Mouse (Mus musculus) midbrain, embryonic 15.5 days (tissue): ENCODE results near the gene G6pc3. TPM values are rescaled to one million over a fixed set of nuclear protein-coding genes. Genes with fewer than 3 reads are reported as not detected.

Source experiments
- ATAC-seq: fragments of 200-750 bp; cut with Nextera tagmentation; replicated peaks from 2 replicates; pipeline ENCODE4 v1.8.0; 2017; ENCODE audit warnings: moderate TSS enrichment
- H3K27ac ChIP-seq: fragments of 300-500 bp; sonication (generic); 2 replicates; pipeline ENCODE4 v1.5.1; 2015; ENCODE audit warnings: mild to moderate bottlenecking, inconsistent platforms
- H3K27me3 ChIP-seq: fragments of 300-500 bp; sonication (generic); replicated peaks from 2 replicates; pipeline ENCODE4 v1.6.1; 2015; ENCODE audit warnings: inconsistent platforms
- H3K36me3 ChIP-seq: fragments of 300-500 bp; sonication (generic); replicated peaks from 2 replicates; pipeline ENCODE4 v1.6.1; 2015; ENCODE audit warnings: inconsistent platforms
- H3K4me1 ChIP-seq: fragments of 300-500 bp; sonication (generic); 2 replicates; pipeline ENCODE4 v1.6.1; 2015; ENCODE audit warnings: inconsistent platforms
- H3K4me2 ChIP-seq: fragments of 300-500 bp; sonication (generic); 2 replicates; pipeline ENCODE4 v1.6.1; 2015; ENCODE audit warnings: inconsistent platforms, mild to moderate bottlenecking, moderate library complexity
- H3K4me3 ChIP-seq: fragments of 300-500 bp; sonication (generic); 2 replicates; pipeline ENCODE4 v1.5.1; 2015; ENCODE audit warnings: mild to moderate bottlenecking, inconsistent platforms
- H3K9ac ChIP-seq: fragments of 300-500 bp; sonication (generic); 2 replicates; pipeline ENCODE4 v1.6.1; 2015; ENCODE audit warnings: mild to moderate bottlenecking, inconsistent platforms
- H3K9me3 ChIP-seq: fragments of 300-500 bp; sonication (generic); 2 replicates; pipeline ENCODE4 v1.6.1; 2016; ENCODE audit warnings: inconsistent platforms
- WGBS: fragments of 180-500 bp; shearing (Covaris S2); methylation state at CpG from one replicate; pipeline ENCODE4 v1.1.7; 2015; ENCODE audit warnings: mixed read lengths; 5-methylcytosine and 5-hydroxymethylcytosine counted together
- polyA plus RNA-seq: library from polyadenylated mRNA; unstranded; fragments of >200 nt; fragmentation: Nextera tagmentation; extraction: Ambion mirVana; gene quantifications from 2 replicates; pipeline ENCODE4 v1.2.1, GENCODE M21; 2015

G6pc3 gene
- polyA plus RNA-seq, 1 experiment from 2014 or later, result 43.3 TPM

DNA sequence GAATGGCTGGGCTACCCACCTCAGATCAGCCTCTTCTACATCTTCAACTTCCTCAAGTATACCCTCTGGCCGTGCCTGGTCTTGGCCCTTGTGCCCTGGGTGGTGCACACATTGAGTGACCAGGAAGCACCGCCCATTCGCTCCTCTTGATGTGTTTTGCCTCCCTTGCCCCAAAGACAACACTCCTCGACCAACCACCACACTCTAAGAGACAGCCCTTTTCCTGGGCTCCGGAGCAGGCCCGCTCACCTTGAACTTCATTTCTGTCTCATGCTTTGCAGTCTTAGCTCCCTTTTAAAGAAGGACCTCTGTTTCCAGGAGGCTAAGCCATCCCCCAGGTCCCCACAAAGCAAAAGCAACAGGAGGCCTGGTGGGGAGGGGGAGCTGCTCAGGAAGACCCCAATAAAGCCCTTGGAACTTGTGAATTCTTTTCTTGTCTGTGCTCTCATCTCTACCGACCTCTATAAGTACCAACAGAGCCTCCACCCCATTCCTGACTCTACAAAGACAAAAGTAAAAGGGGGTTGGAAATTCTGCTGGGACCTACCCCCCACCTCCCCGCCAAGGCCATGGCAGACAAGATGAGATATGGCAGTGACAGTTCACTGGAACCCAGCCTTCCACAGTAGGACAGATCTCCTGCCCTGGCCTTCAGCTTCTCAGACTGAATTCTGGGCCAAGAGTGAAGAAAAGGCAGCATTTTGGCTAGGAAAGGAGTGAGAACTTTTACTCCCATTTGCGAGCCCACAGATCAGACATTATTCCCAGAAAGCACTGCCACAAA lies 4.4 kb downstream of the G6pc3 start:
- no peaks in the 10 kb centered on the region for H3K9me3 ChIP-seq
- peaks cover 22% of the 10 kb centered on the region for H3K4me1 ChIP-seq
- no peak overlapping the region for H3K9ac ChIP-seq
- H3K27ac ChIP-seq, result no peak overlapping the region
- no peak overlapping the region for H3K4me3 ChIP-seq
- WGBS, result 89% methylated on average over 9 of the region's 9 CpGs
- H3K4me2 ChIP-seq, result no peak overlapping the region
- ATAC-seq, result no peak
- H3K36me3 ChIP-seq, result peaks cover 39% of the 10 kb centered on the region
- no peaks in the 10 kb centered on the region for H3K27me3 ChIP-seq

- no peak overlapping the region for H3K27ac ChIP-seq
- H3K4me2 ChIP-seq, result no peak overlapping the region
- no peaks in the 10 kb centered on the region for H3K9me3 ChIP-seq
- no peak overlapping the region for H3K4me3 ChIP-seq
- H3K27me3 ChIP-seq, result no peaks in the 10 kb centered on the region
- WGBS, result 88% methylated on average over 21 of the region's 21 CpGs
- ATAC-seq, result no peak
- H3K4me1 ChIP-seq, result peaks cover 4% of the 10 kb centered on the region
- no peak overlapping the region for H3K9ac ChIP-seq
- peaks cover 48% of the 10 kb centered on the region for H3K36me3 ChIP-seq
Measured at GRCm38 (mm10) chr11:102196018-102196797, 6.8 kb downstream of the G6pc3 start.

- H3K4me3 ChIP-seq, result no peak overlapping the region
- no peaks in the 10 kb centered on the region for H3K27me3 ChIP-seq
- WGBS, result 73% methylated on average over 6 of the region's 6 CpGs
- no peak overlapping the region for H3K4me2 ChIP-seq
- no peak overlapping the region for H3K9ac ChIP-seq
- peaks cover 47% of the 10 kb centered on the region for H3K36me3 ChIP-seq
- no peak overlapping the region for H3K27ac ChIP-seq
- H3K4me1 ChIP-seq, result no peaks in the 10 kb centered on the region
- no peaks in the 10 kb centered on the region for H3K9me3 ChIP-seq
- no peak for ATAC-seq
Measured at GRCm38 (mm10) chr11:102198245-102198644, 8.8 kb downstream of the G6pc3 start.

- no peaks in the 10 kb centered on the region for H3K9me3 ChIP-seq
- no peak overlapping the region for H3K9ac ChIP-seq
- peaks cover 51% of the 10 kb centered on the region for H3K36me3 ChIP-seq
- H3K4me2 ChIP-seq, result no peak overlapping the region
- no peaks in the 10 kb centered on the region for H3K27me3 ChIP-seq
- WGBS, result 89% methylated on average over 9 of the region's 9 CpGs
- no peaks in the 10 kb centered on the region for H3K4me1 ChIP-seq
- ATAC-seq, result no peak
- no peak overlapping the region for H3K27ac ChIP-seq
- no peak overlapping the region for H3K4me3 ChIP-seq
Measured at GRCm38 (mm10) chr11:102199856-102200255, 10.4 kb downstream of the G6pc3 start.

GRCm38 (mm10) chr11:102201408-102201821 lies 12.0 kb downstream of the G6pc3 start:
- no peak overlapping the region for H3K9ac ChIP-seq

GRCm38 (mm10) chr11:102206481-102206880 lies 17.1 kb downstream of the G6pc3 start:
- Histone ChIP-seq H3K4me2 (no peak overlapping the region), H3K27me3 (no peaks in the 10 kb centered on the region), H3K9me3 (no peaks in the 10 kb centered on the region), H3K36me3 (peaks cover 16% of the 10 kb centered on the region; the same call in 1 of the 2 replicates), H3K4me3 (no peak overlapping the region), H3K27ac (no peak overlapping the region), H3K4me1 (peaks cover 32% of the 10 kb centered on the region), H3K9ac (no peak overlapping the region)
- 65% methylated on average over 30 of the region's 30 CpGs for WGBS
- no peak for ATAC-seq

More at GRCm38 (mm10) chr11:102201408-102201821, 12.0 kb downstream of the G6pc3 start:
- H3K4me2 ChIP-seq, result no peak overlapping the region
- no peaks in the 10 kb centered on the region for H3K4me1 ChIP-seq
- no peak for ATAC-seq
- peaks cover 41% of the 10 kb centered on the region for H3K36me3 ChIP-seq
- H3K4me3 ChIP-seq, result no peak overlapping the region
- H3K9me3 ChIP-seq, result no peaks in the 10 kb centered on the region
- WGBS, result 82% methylated on average over 12 of the region's 12 CpGs
- no peaks in the 10 kb centered on the region for H3K27me3 ChIP-seq
- no peak overlapping the region for H3K27ac ChIP-seq

GRCm38 (mm10) chr11:102207825-102208777 lies 18.7 kb downstream of the G6pc3 start:
- no peak for ATAC-seq
- Histone ChIP-seq H3K9ac (no peak overlapping the region), H3K9me3 (no peaks in the 10 kb centered on the region), H3K27me3 (no peaks in the 10 kb centered on the region), H3K36me3 (peaks cover 16% of the 10 kb centered on the region; the same call in 1 of the 2 replicates), H3K4me3 (no peak overlapping the region), H3K4me1 (peaks cover 40% of the 10 kb centered on the region), H3K4me2 (no peak overlapping the region), H3K27ac (peak overlapping the region; percentile 56)
- WGBS, result 23% methylated on average over 11 of the region's 11 CpGs

GRCm38 (mm10) chr11:102208846-102209245 lies 19.4 kb downstream of the G6pc3 start:
- H3K4me2 ChIP-seq, result no peak overlapping the region
- no peaks in the 10 kb centered on the region for H3K9me3 ChIP-seq
- H3K27ac ChIP-seq, result 0 out of 2 replicates have a peak overlapping the region, but pooled peaks have one; percentile 56
- 27% methylated on average over 3 of the region's 4 CpGs for WGBS
- no peak for ATAC-seq
- no peak overlapping the region for H3K9ac ChIP-seq
- H3K36me3 ChIP-seq, result peaks cover 12% of the 10 kb centered on the region; the same call in 1 of the 2 replicates
- H3K27me3 ChIP-seq, result no peaks in the 10 kb centered on the region
- H3K4me1 ChIP-seq, result peaks cover 44% of the 10 kb centered on the region
- no peak overlapping the region for H3K4me3 ChIP-seq

- no peaks in the 10 kb centered on the region for H3K27me3 ChIP-seq
- H3K27ac ChIP-seq, result 0 out of 2 replicates have a peak overlapping the region, but pooled peaks have one; percentile 4
- no peak overlapping the region for H3K9ac ChIP-seq
- no peak overlapping the region for H3K4me3 ChIP-seq
- H3K9me3 ChIP-seq, result no peaks in the 10 kb centered on the region
- H3K4me1 ChIP-seq, result peaks cover 52% of the 10 kb centered on the region
- H3K4me2 ChIP-seq, result no peak overlapping the region
- WGBS, result 38% methylated on average over 2 of the region's 2 CpGs
- H3K36me3 ChIP-seq, result peaks cover 6% of the 10 kb centered on the region; the same call in 1 of the 2 replicates
- no peak for ATAC-seq
Measured at GRCm38 (mm10) chr11:102209742-102210141, 20.3 kb downstream of the G6pc3 start.

DNA sequence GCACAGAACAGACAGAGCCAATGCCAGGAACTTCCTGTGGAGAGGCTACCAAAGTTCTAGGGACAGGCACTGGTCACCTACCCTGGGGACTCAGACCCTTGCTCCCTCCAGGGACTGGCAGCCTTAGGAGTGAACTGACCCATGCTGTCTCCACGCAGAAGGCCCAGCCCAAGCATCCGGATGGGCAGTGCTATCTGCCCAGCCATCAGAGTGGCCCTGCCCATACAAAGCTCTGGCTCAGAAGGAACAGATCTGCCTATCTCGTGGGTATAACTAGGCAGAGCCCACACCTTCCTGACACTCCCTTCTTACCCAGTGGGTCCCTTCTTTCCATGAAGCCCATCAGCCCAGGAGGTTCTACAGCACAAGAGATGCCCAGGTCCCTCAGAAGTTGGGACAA lies 20.8 kb downstream of the G6pc3 start:
- Histone ChIP-seq H3K27me3 (no peaks in the 10 kb centered on the region), H3K4me1 (peaks cover 56% of the 10 kb centered on the region), H3K9ac (no peak overlapping the region), H3K36me3 (peaks cover 6% of the 10 kb centered on the region; the same call in 1 of the 2 replicates), H3K4me3 (no peak overlapping the region), H3K9me3 (no peaks in the 10 kb centered on the region), H3K4me2 (no peak overlapping the region), H3K27ac (no peak overlapping the region)
- WGBS, result 63% methylated on average over 3 of the region's 3 CpGs
- ATAC-seq, result no peak

DNA sequence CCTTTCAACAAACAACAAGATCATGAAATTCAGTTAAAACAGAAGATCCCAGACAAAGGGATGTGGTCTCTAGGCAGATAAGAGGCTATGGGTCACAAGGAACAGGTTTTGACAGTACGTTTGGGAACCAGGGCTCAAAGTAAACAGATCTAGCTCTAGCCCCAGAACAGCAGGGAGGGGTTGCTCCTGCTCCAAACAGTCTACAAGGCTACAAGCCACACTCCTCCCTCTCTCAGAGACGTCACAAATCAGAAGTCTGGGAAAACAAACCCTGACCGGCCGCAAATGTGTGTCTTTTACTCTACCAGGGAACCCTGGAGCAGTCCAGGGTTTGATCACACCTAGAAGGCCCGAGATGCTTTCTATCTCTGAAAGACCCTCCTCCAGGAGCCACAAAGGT lies 21.6 kb downstream of the G6pc3 start:
- no peak overlapping the region for H3K9ac ChIP-seq
- H3K4me1 ChIP-seq, result peaks cover 65% of the 10 kb centered on the region
- H3K4me2 ChIP-seq, result no peak overlapping the region
- H3K27ac ChIP-seq, result no peak overlapping the region
- no peaks in the 10 kb centered on the region for H3K9me3 ChIP-seq
- H3K36me3 ChIP-seq, result peaks cover under 1% of the 10 kb centered on the region; the same call in 1 of the 2 replicates
- no peaks in the 10 kb centered on the region for H3K27me3 ChIP-seq
- H3K4me3 ChIP-seq, result no peak overlapping the region
- ATAC-seq, result no peak
- WGBS, result 73% methylated on average over 5 of the region's 5 CpGs
